Mouse (Mus musculus) liver, embryonic 14.5 days (tissue): ENCODE data around the gene Slc29a1.

Source experiments
- CTCF ChIP-seq: IDR thresholded peaks from 2 replicates; pipeline ENCODE4 v1.5.1; 2016; ENCODE audit warnings: antibody characterized with exemption, low read depth, control low read depth
- EP300 ChIP-seq: IDR thresholded peaks from 2 replicates; pipeline ENCODE4 v1.6.1; 2016; ENCODE audit warnings: antibody characterized with exemption, low read depth

- TF ChIP-seq CTCF (no peak), EP300 (no peak)
These were observed 55.2 kb downstream of the Slc29a1 start for GRCm38 (mm10) chr17:45544001-45544872.
